Mouse (Mus musculus): ENCODE measurements around the gene Ggact. TPM values are rescaled to one million over a fixed set of nuclear protein-coding genes. Genes with fewer than 3 reads are reported as not detected.

Gene Ggact
- polyA plus RNA-seq, 1 experiment from 2014 or later = 5.1 TPM

- H3K36me3 ChIP-seq = no peaks in the 10 kb centered on the region
- peak; percentile 61; the same call in 1 of the 2 replicates for ATAC-seq (ENCODE audit: insufficient number of reproducible peaks, low FRiP score, low TSS enrichment, low read depth)
- H3K27ac ChIP-seq = no peak overlapping the region
- H3K27me3 ChIP-seq = no peaks in the 10 kb centered on the region
- H3K4me3 ChIP-seq = peak overlapping the region; percentile 65
- no peaks in the 10 kb centered on the region for H3K9me3 ChIP-seq
- peak overlapping the region; percentile 95 for H3K4me2 ChIP-seq
- peak overlapping the region; percentile 33 for H3K9ac ChIP-seq
- under 1% methylated on average over 58 of the region's 58 CpGs for WGBS
- H3K4me1 ChIP-seq = 0 out of 2 replicates have a peak, but pooled peaks cover 4% of the 10 kb centered on the region
These were observed 602 bp downstream of the Ggact start for GRCm38 (mm10) chr14:122912812-122913498.

GRCm38 (mm10) chr14:122912137-122912536 is 1.4 kb downstream of the Ggact start:
- H3K36me3 ChIP-seq = no peaks in the 10 kb centered on the region
- no peak overlapping the region for H3K27ac ChIP-seq
- peak overlapping the region; percentile 65 for H3K4me3 ChIP-seq
- H3K27me3 ChIP-seq = no peaks in the 10 kb centered on the region
- H3K9me3 ChIP-seq = no peaks in the 10 kb centered on the region
- H3K4me2 ChIP-seq = peak overlapping the region; percentile 95
- H3K4me1 ChIP-seq = 0 out of 2 replicates have a peak, but pooled peaks cover 4% of the 10 kb centered on the region
- no peak overlapping the region for H3K9ac ChIP-seq
- no peak for ATAC-seq (ENCODE audit: insufficient number of reproducible peaks, low FRiP score, low TSS enrichment, low read depth)
- 61% methylated on average over 1 of the region's 1 CpGs for WGBS

GRCm38 (mm10) chr14:122911265-122911664 is 2.3 kb downstream of the Ggact start:
- Histone ChIP-seq H3K4me2 (no peak overlapping the region), H3K4me3 (no peak overlapping the region), H3K9me3 (no peaks in the 10 kb centered on the region), H3K9ac (no peak overlapping the region), H3K4me1 (0 out of 2 replicates have a peak, but pooled peaks cover 4% of the 10 kb centered on the region), H3K27ac (no peak overlapping the region), H3K36me3 (no peaks in the 10 kb centered on the region), H3K27me3 (no peaks in the 10 kb centered on the region)
- no peak for ATAC-seq (ENCODE audit: insufficient number of reproducible peaks, low FRiP score, low TSS enrichment, low read depth)

DNA sequence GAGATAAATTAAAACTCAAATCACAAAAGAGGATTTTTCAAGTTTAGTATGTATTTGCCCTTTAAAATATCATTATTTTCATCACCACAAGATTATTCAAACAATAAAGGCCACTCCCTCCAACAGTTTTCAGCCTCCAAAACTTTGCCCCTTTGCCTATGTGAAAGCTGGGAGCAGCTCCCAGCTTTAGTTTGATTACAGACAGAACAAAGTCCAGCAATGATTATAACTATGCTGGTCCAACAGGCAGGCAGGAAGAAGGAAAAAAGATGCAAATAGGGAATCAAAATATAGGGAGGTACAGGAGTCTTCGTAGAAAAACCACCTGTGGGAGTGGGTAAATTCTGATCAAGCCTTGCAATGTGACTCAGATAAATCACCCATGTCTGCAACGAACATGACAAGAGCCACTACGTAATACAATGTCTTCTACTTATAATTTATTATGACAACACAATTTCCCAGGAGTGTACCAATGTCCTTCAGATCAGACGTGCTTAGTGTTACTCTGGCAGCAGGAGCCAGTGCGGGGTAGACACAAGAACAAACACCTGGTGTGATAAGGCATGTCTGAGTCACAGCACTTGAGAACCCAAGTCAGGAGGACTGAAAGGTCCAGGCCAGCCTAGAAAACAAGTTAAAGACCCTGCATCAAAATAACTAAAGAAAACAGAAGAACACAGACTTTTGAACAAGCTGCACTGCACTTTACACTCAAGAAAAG is 4.0 kb downstream of the Ggact start:
- Histone ChIP-seq H3K36me3 (no peaks in the 10 kb centered on the region), H3K4me1 (0 out of 2 replicates have a peak, but pooled peaks cover 4% of the 10 kb centered on the region), H3K9ac (no peak overlapping the region), H3K4me3 (no peak overlapping the region), H3K4me2 (no peak overlapping the region), H3K27me3 (no peaks in the 10 kb centered on the region), H3K27ac (no peak overlapping the region), H3K9me3 (no peaks in the 10 kb centered on the region)
- no peak for ATAC-seq (ENCODE audit: insufficient number of reproducible peaks, low FRiP score, low TSS enrichment, low read depth)
- WGBS = 75% methylated on average over 5 of the region's 5 CpGs

DNA sequence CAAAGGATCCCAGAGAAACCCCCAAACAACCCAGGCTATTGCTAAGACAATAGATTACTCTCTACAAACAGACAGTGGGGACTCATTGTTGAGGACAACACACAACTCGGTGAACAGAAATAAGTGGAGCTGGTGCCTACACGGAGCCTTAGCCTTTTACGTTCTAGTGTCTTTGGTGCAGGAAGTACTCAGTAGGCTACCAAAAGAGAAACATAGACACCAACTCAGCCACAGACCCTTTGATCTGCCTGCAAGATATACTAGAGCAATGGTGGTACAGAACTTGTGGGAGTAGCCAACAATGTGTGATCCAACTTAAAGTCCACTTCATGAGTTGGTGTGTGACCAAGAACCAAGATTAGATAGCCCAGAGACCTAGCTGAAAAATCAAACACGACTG is 5.5 kb downstream of the Ggact start:
- no peak overlapping the region for H3K4me2 ChIP-seq
- H3K36me3 ChIP-seq = no peaks in the 10 kb centered on the region
- peaks cover 3% of the 10 kb centered on the region; the same call in 1 of the 2 replicates for H3K4me1 ChIP-seq
- no peak for ATAC-seq (ENCODE audit: insufficient number of reproducible peaks, low FRiP score, low TSS enrichment, low read depth)
- WGBS = 92% methylated on average over 4 of the region's 4 CpGs
- no peak overlapping the region for H3K27ac ChIP-seq
- no peaks in the 10 kb centered on the region for H3K9me3 ChIP-seq
- no peak overlapping the region for H3K4me3 ChIP-seq
- no peaks in the 10 kb centered on the region for H3K27me3 ChIP-seq
- no peak overlapping the region for H3K9ac ChIP-seq

- 97% methylated on average over 1 of the region's 1 CpGs for WGBS
- no peak overlapping the region for H3K9ac ChIP-seq
- ATAC-seq (ENCODE audit: insufficient number of reproducible peaks, low FRiP score, low TSS enrichment, low read depth) = no peak
These were observed 8.6 kb downstream of the Ggact start for GRCm38 (mm10) chr14:122905007-122905406.

GRCm38 (mm10) chr14:122903923-122904351 is 9.6 kb downstream of the Ggact start:
- Histone ChIP-seq H3K4me3 (no peak overlapping the region), H3K4me2 (no peak overlapping the region), H3K27me3 (no peaks in the 10 kb centered on the region), H3K4me1 (peaks cover 18% of the 10 kb centered on the region), H3K9me3 (no peaks in the 10 kb centered on the region), H3K27ac (no peak overlapping the region), H3K9ac (no peak overlapping the region), H3K36me3 (no peaks in the 10 kb centered on the region)
- no peak for ATAC-seq (ENCODE audit: insufficient number of reproducible peaks, low FRiP score, low TSS enrichment, low read depth)
- WGBS = 49% methylated on average over 2 of the region's 2 CpGs

More at GRCm38 (mm10) chr14:122905007-122905406, 8.6 kb downstream of the Ggact start:
- Histone ChIP-seq H3K4me1 (peaks cover 18% of the 10 kb centered on the region), H3K9me3 (no peaks in the 10 kb centered on the region), H3K27me3 (no peaks in the 10 kb centered on the region), H3K27ac (no peak overlapping the region), H3K4me3 (no peak overlapping the region), H3K36me3 (no peaks in the 10 kb centered on the region), H3K4me2 (no peak overlapping the region)

- H3K4me2 ChIP-seq = no peak overlapping the region
- H3K4me3 ChIP-seq = no peak overlapping the region
- H3K9ac ChIP-seq = no peak overlapping the region
- peak; percentile 58; the same call in 1 of the 2 replicates for ATAC-seq (ENCODE audit: insufficient number of reproducible peaks, low FRiP score, low TSS enrichment, low read depth)
- H3K27me3 ChIP-seq = no peaks in the 10 kb centered on the region
- no peaks in the 10 kb centered on the region for H3K9me3 ChIP-seq
- H3K27ac ChIP-seq = no peak overlapping the region
- no peaks in the 10 kb centered on the region for H3K36me3 ChIP-seq
- peaks cover 18% of the 10 kb centered on the region for H3K4me1 ChIP-seq
- WGBS = 28% methylated on average over 4 of the region's 4 CpGs
These were observed 10.7 kb downstream of the Ggact start for GRCm38 (mm10) chr14:122902884-122903283.

DNA sequence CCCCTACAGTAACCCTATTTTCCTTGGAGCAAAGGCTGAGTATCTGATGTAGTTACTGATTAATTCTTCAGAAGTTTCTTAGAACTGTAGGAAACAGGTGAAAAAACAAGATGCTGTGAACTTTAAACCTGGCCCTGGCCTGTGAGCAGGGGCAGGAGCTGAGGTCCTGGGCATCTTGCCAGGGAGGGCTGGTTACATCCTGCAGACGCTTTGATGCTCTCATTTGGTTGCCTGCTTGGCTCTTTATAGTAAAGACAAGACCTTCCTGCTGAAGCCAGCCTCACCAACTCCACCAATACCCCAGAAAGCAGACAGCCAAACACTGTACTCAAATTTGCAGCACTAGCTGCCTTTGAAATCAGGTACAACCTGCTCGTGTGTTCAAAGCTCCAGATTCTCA is 11.4 kb downstream of the Ggact start:
- peaks cover 18% of the 10 kb centered on the region for H3K4me1 ChIP-seq
- H3K27ac ChIP-seq = no peak overlapping the region
- no peak overlapping the region for H3K4me3 ChIP-seq
- H3K27me3 ChIP-seq = no peaks in the 10 kb centered on the region
- 43% methylated on average over 2 of the region's 2 CpGs for WGBS
- no peaks in the 10 kb centered on the region for H3K36me3 ChIP-seq
- no peaks in the 10 kb centered on the region for H3K9me3 ChIP-seq
- H3K4me2 ChIP-seq = no peak overlapping the region
- no peak for ATAC-seq (ENCODE audit: insufficient number of reproducible peaks, low FRiP score, low TSS enrichment, low read depth)
- H3K9ac ChIP-seq = no peak overlapping the region

DNA sequence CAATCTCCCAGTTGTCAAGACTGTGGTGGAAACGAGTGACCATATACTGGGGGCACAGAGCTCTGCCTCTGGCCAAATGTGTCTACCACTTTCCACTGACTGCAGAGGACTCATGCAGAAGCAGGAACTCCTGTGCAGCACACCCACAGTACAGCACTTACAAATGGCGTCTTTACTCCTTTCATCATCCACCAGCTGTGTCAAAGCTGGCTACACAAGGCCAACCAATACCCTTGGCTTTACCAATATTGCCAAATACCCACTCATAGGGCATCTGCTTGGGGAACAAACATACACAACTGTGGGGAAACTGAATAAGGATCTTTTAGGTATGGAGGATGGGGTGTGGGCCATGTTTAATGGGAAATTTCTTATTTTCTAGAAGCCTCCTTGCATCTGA is 11.8 kb downstream of the Ggact start:
- ATAC-seq (ENCODE audit: insufficient number of reproducible peaks, low FRiP score, low TSS enrichment, low read depth) = no peak
- H3K27ac ChIP-seq = no peak overlapping the region
- no peaks in the 10 kb centered on the region for H3K9me3 ChIP-seq
- no peak overlapping the region for H3K4me2 ChIP-seq
- H3K36me3 ChIP-seq = no peaks in the 10 kb centered on the region
- no peak overlapping the region for H3K4me3 ChIP-seq
- WGBS = 77% methylated on average over 2 of the region's 2 CpGs
- H3K4me1 ChIP-seq = peaks cover 18% of the 10 kb centered on the region
- no peak overlapping the region for H3K9ac ChIP-seq
- no peaks in the 10 kb centered on the region for H3K27me3 ChIP-seq

GRCm38 (mm10) chr14:122901177-122901576 is 12.4 kb downstream of the Ggact start:
- H3K36me3 ChIP-seq = no peaks in the 10 kb centered on the region
- ATAC-seq (ENCODE audit: insufficient number of reproducible peaks, low FRiP score, low TSS enrichment, low read depth) = no peak
- no peak overlapping the region for H3K27ac ChIP-seq
- H3K9me3 ChIP-seq = no peaks in the 10 kb centered on the region
- peaks cover 18% of the 10 kb centered on the region for H3K4me1 ChIP-seq
- H3K4me3 ChIP-seq = no peak overlapping the region
- no peaks in the 10 kb centered on the region for H3K27me3 ChIP-seq
- 79% methylated on average over 3 of the region's 3 CpGs for WGBS
- no peak overlapping the region for H3K4me2 ChIP-seq
- H3K9ac ChIP-seq = no peak overlapping the region

- H3K27ac ChIP-seq = no peak overlapping the region
- no peaks in the 10 kb centered on the region for H3K9me3 ChIP-seq
- ATAC-seq (ENCODE audit: insufficient number of reproducible peaks, low FRiP score, low TSS enrichment, low read depth) = no peak
- no peaks in the 10 kb centered on the region for H3K27me3 ChIP-seq
- no peak overlapping the region for H3K4me2 ChIP-seq
- no peak overlapping the region for H3K9ac ChIP-seq
- no peaks in the 10 kb centered on the region for H3K36me3 ChIP-seq
- H3K4me3 ChIP-seq = no peak overlapping the region
- H3K4me1 ChIP-seq = peaks cover 18% of the 10 kb centered on the region
These were observed 12.9 kb downstream of the Ggact start for GRCm38 (mm10) chr14:122900679-122901078.

Data from limb, embryonic 15.5 days (tissue).